Mouse (Mus musculus): ENCODE results near the gene Actrt2.

DNA sequence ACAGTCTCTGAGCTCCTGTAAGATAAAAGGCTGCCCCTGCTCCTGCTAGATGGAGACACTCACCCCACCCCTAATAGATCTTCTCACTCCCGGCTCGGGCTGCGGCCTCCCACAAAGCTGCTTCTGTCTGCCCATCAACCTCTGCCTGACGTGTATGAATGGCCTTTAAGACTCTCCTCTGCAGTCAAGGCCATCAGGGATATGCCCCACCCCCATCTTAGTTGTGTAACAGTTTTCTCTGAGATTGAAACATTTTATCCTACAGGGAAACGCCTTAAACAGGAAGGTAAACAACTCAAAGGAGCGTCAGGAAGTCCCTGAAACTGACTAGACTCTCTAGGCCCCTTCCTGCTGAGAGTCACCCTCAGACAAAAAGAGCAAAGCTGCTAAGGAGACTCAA, 6.4 kb downstream of the Actrt2 start:
- TF ChIP-seq CTCF (IDR thresholded peaks at IDR 0.05; ENCODE audit: low read depth, low read length) = no peak
- TF ChIP-seq POLR2A (IDR thresholded peaks at IDR 0.05; ENCODE audit: insufficient read depth, low read length) = no peak

Measured in ES-Bruce4 (cell line).